Mouse (Mus musculus) heart, embryonic 14.5 days (tissue): ENCODE measurements at regions not wholly inside any gene's neighbourhood (a gene's known extent, or its start where the extent isn't known, plus 50 kb on each side); places are given as distances from the start of the nearest gene placed in this dataset.

Source experiments
- ATAC-seq: fragments of 200-750 bp; cut with Nextera tagmentation; 2 replicates; pipeline ENCODE4 v1.8.0; 2017; ENCODE audit warnings: low read depth, moderate TSS enrichment; ENCODE audit not compliant: insufficient number of reproducible peaks, insufficient read depth, low FRiP score
- H3K27ac ChIP-seq, 2 experiments: fragments of 200-500 bp in 1 of 2; fragments of 300-500 bp in 1 of 2; sonication (generic) in 1 of 2; replicated peaks in 1 of 2; 2 replicates each; pipeline ENCODE4 v1.5.1; 2012 to 2014; ENCODE audit warnings: low read depth in 2 of 2, low read length in 2 of 2, control low read depth in 1 of 2, mild to moderate bottlenecking in 1 of 2, mixed read lengths in 1 of 2; ENCODE audit not compliant: control insufficient read depth in 1 of 2, insufficient read depth in 1 of 2
- H3K27me3 ChIP-seq: fragments of 300-500 bp; sonication (generic); 2 replicates; pipeline ENCODE4 v1.6.1; 2014; ENCODE audit warnings: mild to moderate bottlenecking, low read length, control low read depth; ENCODE audit not compliant: control insufficient read depth, insufficient read depth
- H3K36me3 ChIP-seq: fragments of 300-500 bp; sonication (generic); 2 replicates; pipeline ENCODE4 v1.6.1; 2014; ENCODE audit warnings: mild to moderate bottlenecking, control low read depth, low read length, mixed read lengths; ENCODE audit not compliant: control insufficient read depth, insufficient read depth
- H3K4me1 ChIP-seq, 2 experiments: fragments of 200-500 bp in 1 of 2; fragments of 300-500 bp in 1 of 2; sonication (generic) in 1 of 2; 2 replicates each; pipeline ENCODE4 v1.6.1; 2012 to 2014; ENCODE audit warnings: low read length in 2 of 2, control low read depth in 1 of 2, mixed read lengths in 1 of 2; ENCODE audit not compliant: control insufficient read depth in 2 of 2, insufficient read depth in 2 of 2
- H3K4me2 ChIP-seq: fragments of 300-500 bp; sonication (generic); 2 replicates; pipeline ENCODE4 v1.6.1; 2014; ENCODE audit warnings: mild to moderate bottlenecking, low read length
- H3K4me3 ChIP-seq, 2 experiments: fragments of 200-500 bp in 1 of 2; fragments of 300-500 bp in 1 of 2; sonication (generic) in 1 of 2; 2 replicates each; pipeline ENCODE4 v1.5.1; 2012 to 2014; ENCODE audit warnings: low read length in 2 of 2, mild to moderate bottlenecking in 2 of 2, control low read depth in 1 of 2, low read depth in 1 of 2, moderate library complexity in 1 of 2; ENCODE audit not compliant: control insufficient read depth in 1 of 2, insufficient read depth in 1 of 2
- H3K9ac ChIP-seq: fragments of 300-500 bp; sonication (generic); 2 replicates; pipeline ENCODE4 v1.6.1; 2014; ENCODE audit warnings: mild to moderate bottlenecking, low read length
- H3K9me3 ChIP-seq: fragments of 300-500 bp; sonication (generic); 2 replicates; pipeline ENCODE4 v1.6.1; 2016; ENCODE audit warnings: low read length, control low read depth; ENCODE audit not compliant: control insufficient read depth
- WGBS: fragments of 180-500 bp; shearing (Covaris S2); extraction: QIAGEN DNeasy Blood & Tissue Kit; methylation state at CpG from one replicate; pipeline ENCODE4 v1.1.7; 2014; 5-methylcytosine and 5-hydroxymethylcytosine counted together

DNA sequence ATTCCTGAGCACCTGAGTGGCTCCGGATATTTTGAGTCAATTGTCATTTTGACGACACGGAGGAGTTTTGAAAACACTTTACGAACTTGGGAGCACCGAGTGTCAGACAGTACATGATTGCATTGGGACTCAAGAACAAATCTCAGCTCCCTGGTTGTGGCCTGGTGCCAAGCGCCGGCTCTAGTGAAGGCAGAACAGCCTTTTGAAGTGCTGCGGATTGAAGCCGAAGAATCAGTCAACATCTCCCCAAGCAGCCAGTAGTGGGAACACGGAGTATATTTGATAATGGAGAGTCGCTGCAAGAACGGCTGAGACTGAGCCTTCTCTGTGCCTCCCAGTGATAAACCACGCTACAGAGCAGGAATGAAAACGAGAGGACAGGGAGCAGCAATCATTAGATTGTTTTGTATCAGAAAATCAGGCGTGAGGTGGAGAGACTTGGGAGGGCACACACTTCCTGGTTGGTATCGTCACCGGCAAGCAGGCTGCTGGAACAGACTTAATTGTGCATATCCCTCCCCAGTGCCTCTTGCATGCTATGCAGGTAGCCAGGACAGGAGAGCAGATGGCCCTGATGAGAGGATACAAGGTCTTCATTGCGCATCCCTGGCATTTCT is 351.7 kb upstream of the Nr2f2 start:
- no peaks in the 10 kb centered on the region for H3K9me3 ChIP-seq
- no peak for ATAC-seq
- no peaks in the 10 kb centered on the region for H3K27me3 ChIP-seq
- H3K27ac ChIP-seq = no peak overlapping the region
- no peaks in the 10 kb centered on the region for H3K36me3 ChIP-seq
- peaks cover 0 to 5% of the 10 kb centered on the region in 2 experiments; a peak in 2 of 4 replicates for H3K4me1 ChIP-seq
- H3K9ac ChIP-seq = peak overlapping the region; percentile 55; the same call in 1 of the 2 replicates
- 38% methylated on average over 18 of the region's 18 CpGs for WGBS
- peak overlapping the region in 1 of 2 experiments; percentile 15; a peak in 2 of 4 replicates for H3K4me3 ChIP-seq
- peak overlapping the region; percentile 60 for H3K4me2 ChIP-seq

- Histone ChIP-seq H3K4me1 (peaks cover 0 to 5% of the 10 kb centered on the region in 2 experiments; a peak in 2 of 4 replicates), H3K36me3 (no peaks in the 10 kb centered on the region), H3K4me2 (no peak overlapping the region), H3K9ac (no peak overlapping the region), H3K4me3 (no peak overlapping the region), H3K27me3 (no peaks in the 10 kb centered on the region), H3K9me3 (no peaks in the 10 kb centered on the region), H3K27ac (no peak overlapping the region)
- ATAC-seq = no peak
- WGBS = 83% methylated on average over 3 of the region's 3 CpGs
These were observed 351.1 kb upstream of the Nr2f2 start for GRCm38 (mm10) chr7:70717608-70718007.

DNA sequence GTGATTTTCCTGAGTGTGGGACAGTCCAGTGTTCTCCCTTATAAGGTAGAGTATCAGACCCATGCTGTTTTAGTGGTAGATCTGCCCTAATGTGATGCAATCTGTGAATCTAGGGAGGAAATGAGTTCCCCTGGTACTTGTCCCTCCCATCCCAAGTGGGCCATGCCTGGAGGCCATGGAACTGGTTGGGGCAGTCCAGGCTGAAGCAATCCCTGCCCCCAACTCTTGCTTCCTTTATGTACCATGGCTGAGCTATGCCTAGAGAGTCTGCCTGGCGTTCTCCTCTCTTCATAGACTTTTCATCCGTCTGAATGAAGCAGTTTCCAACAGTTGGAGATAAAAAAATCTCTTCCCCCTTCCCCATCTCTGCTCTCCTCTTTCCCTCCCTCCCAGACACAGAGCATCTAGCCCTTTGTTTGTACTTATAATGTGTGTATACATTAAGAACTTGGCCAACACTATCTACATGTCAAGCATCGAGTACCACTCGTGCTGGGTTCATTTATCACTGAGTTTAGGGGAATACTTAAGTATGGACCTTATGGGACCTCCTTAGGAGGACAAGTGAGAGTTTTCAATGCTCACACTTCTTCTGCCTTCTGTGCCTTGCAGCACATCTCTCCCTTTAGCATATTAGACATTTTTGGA is 350.4 kb upstream of the Nr2f2 start:
- H3K4me1 ChIP-seq = peaks cover 0 to 5% of the 10 kb centered on the region in 2 experiments; a peak in 2 of 4 replicates
- H3K4me3 ChIP-seq = no peak overlapping the region
- no peak for ATAC-seq
- H3K27me3 ChIP-seq = no peaks in the 10 kb centered on the region
- H3K9ac ChIP-seq = no peak overlapping the region
- no peaks in the 10 kb centered on the region for H3K36me3 ChIP-seq
- H3K27ac ChIP-seq = no peak overlapping the region
- no peaks in the 10 kb centered on the region for H3K9me3 ChIP-seq
- H3K4me2 ChIP-seq = no peak overlapping the region
- WGBS = 79% methylated on average over 4 of the region's 4 CpGs

DNA sequence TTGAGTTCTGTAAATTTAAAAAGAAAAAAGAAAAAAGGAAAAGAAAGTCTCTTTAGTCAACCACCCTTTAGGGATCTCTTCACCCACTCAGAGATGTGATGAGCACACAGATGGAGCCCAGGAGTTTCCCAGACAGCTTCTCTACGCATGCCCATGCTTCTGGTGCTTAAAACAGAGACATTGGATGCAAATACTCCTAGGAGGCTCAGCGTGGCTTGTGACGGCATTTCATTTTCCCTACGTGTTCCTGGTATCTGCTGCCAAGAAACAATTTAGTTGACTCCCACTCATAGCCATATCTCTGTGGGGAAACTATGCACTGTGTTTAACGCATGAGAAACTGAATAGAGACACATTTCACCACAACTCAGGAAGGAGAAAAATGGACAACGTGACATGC is 345.6 kb upstream of the Nr2f2 start:
- no peak for ATAC-seq
- Histone ChIP-seq H3K27me3 (no peaks in the 10 kb centered on the region), H3K9ac (no peak overlapping the region), H3K9me3 (no peaks in the 10 kb centered on the region), H3K4me2 (no peak overlapping the region), H3K4me1 (no peaks in the 10 kb centered on the region), H3K27ac (no peak overlapping the region), H3K36me3 (no peaks in the 10 kb centered on the region), H3K4me3 (no peak overlapping the region)
- 74% methylated on average over 6 of the region's 6 CpGs for WGBS

DNA sequence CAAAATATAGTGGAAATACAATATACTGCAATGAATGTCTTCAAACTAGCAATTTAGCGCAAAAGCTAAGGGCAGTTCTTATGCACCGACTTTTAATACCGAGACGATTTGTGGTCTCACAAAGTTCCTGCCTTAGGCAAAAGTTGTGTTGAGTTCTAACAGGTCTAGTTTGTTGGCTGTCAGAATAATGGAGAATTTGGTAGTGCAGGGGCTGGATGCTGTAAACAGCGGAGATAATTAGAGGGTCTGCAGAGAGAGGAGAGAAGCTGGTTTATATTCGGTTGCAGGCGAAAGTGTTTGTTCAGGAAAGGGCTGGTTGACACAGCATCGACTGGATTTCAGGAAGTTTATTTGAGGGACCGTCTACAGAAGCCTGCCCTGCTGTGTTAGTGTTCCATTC is 339.7 kb upstream of the Nr2f2 start:
- H3K4me3 ChIP-seq = no peak overlapping the region
- no peaks in the 10 kb centered on the region for H3K9me3 ChIP-seq
- 84% methylated on average over 9 of the region's 9 CpGs for WGBS
- no peak for ATAC-seq
- H3K36me3 ChIP-seq = no peaks in the 10 kb centered on the region
- no peak overlapping the region for H3K27ac ChIP-seq
- H3K27me3 ChIP-seq = no peaks in the 10 kb centered on the region
- no peaks in the 10 kb centered on the region for H3K4me1 ChIP-seq
- H3K4me2 ChIP-seq = no peak overlapping the region
- no peak overlapping the region for H3K9ac ChIP-seq

- no peak for ATAC-seq
- H3K4me3 ChIP-seq = no peak overlapping the region
- no peak overlapping the region for H3K4me2 ChIP-seq
- no peaks in the 10 kb centered on the region for H3K4me1 ChIP-seq
- no peak overlapping the region for H3K9ac ChIP-seq
- 82% methylated on average over 1 of the region's 1 CpGs for WGBS
- H3K9me3 ChIP-seq = no peaks in the 10 kb centered on the region
- no peaks in the 10 kb centered on the region for H3K36me3 ChIP-seq
- H3K27me3 ChIP-seq = no peaks in the 10 kb centered on the region
- H3K27ac ChIP-seq = no peak overlapping the region
These were observed 337.2 kb upstream of the Nr2f2 start for GRCm38 (mm10) chr7:70703784-70704183.

GRCm38 (mm10) chr7:70700461-70700860 is 333.9 kb upstream of the Nr2f2 start:
- no peaks in the 10 kb centered on the region for H3K4me1 ChIP-seq
- no peak overlapping the region for H3K27ac ChIP-seq
- ATAC-seq = no peak
- no peak overlapping the region for H3K4me2 ChIP-seq
- WGBS = 78% methylated on average over 4 of the region's 4 CpGs
- no peaks in the 10 kb centered on the region for H3K36me3 ChIP-seq
- no peaks in the 10 kb centered on the region for H3K27me3 ChIP-seq
- no peak overlapping the region for H3K9ac ChIP-seq
- no peaks in the 10 kb centered on the region for H3K9me3 ChIP-seq
- H3K4me3 ChIP-seq = no peak overlapping the region

DNA sequence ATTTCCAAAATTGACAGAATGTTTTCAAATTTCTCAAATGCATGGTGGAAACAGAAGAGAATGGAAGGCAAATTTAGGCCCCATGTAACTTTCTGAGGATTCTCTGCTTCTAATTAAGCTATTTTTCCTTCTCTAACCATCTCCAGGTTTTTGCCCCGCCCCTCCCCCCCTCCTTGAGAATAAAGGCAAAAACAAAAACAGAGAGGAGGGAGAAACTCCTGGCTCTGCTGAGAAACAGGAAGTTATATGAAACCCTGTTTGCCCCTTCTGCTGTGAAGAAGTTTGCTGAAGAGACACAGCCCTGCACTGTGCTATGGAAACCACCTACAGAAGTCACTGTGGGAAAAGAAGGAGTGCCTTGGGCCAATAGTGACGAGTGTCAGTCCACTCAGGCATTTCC is 332.9 kb upstream of the Nr2f2 start:
- Histone ChIP-seq H3K4me1 (no peaks in the 10 kb centered on the region), H3K36me3 (no peaks in the 10 kb centered on the region), H3K27me3 (no peaks in the 10 kb centered on the region), H3K9me3 (no peaks in the 10 kb centered on the region), H3K27ac (no peak overlapping the region), H3K9ac (no peak overlapping the region), H3K4me2 (no peak overlapping the region), H3K4me3 (no peak overlapping the region)
- 66% methylated on average over 2 of the region's 2 CpGs for WGBS
- no peak for ATAC-seq
